Mouse (Mus musculus): Measurements from ENCODE around the gene Rbm33. TPM values are rescaled to one million over a fixed set of nuclear protein-coding genes. Genes with fewer than 3 reads are reported as not detected.
A peak's percentile ranks its signal among the peaks of the same experiment; 100 is the strongest.

Rbm33 gene
- polyA plus RNA-seq, 1 experiment: 2.7 TPM

GRCm38 (mm10) chr5:28318671-28319070, 1.8 kb downstream of the Rbm33 start:
- Histone ChIP-seq H3K9me3 (ENCODE audit: control insufficient read depth, low read length) (no peaks in the 10 kb centered on the region), H3K4me1 (ENCODE audit: control insufficient read depth) (peaks cover 39% of the 10 kb centered on the region), H3K27me3 (ENCODE audit: control insufficient read depth) (no peaks in the 10 kb centered on the region), H3K36me3 (ENCODE audit: control insufficient read depth) (peaks cover 37% of the 10 kb centered on the region), H3K4me3 (replicated peaks) (peak overlapping the region; percentile 97)
- no peak for TF ChIP-seq TAL1 (IDR thresholded peaks at IDR 0.05; ENCODE audit: low read length)
- TF ChIP-seq GATA1 (IDR thresholded peaks at IDR 0.05; ENCODE audit: low read length): no peak

DNA sequence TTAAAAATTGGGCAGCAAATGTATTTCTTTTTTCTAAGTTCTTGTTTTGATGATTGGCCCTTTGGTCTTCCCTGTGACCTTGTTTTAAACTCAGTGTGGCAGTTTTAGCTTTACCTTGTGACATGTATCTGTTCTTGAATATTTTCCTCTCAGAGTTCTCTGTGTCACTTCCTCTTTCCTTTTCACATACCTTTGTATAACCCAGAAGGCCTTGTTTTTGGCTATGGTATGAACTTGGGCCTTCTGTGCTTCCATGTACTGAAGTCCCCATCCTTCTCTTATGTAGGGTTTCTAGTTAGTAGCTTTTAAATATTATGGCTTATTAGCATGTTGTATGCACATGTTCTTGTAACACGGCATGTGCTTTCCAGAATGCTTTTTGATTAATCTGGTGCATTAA, 4.8 kb downstream of the Rbm33 start:
- H3K9me3 ChIP-seq (ENCODE audit: control insufficient read depth, low read length): no peaks in the 10 kb centered on the region
- H3K36me3 ChIP-seq (ENCODE audit: control insufficient read depth): peaks cover 49% of the 10 kb centered on the region
- TF ChIP-seq GATA1 (IDR thresholded peaks at IDR 0.05; ENCODE audit: low read length): no peak
- no peak for TF ChIP-seq TAL1 (IDR thresholded peaks at IDR 0.05; ENCODE audit: low read length)
- H3K4me3 ChIP-seq (replicated peaks): no peak overlapping the region
- H3K4me1 ChIP-seq (ENCODE audit: control insufficient read depth): peaks cover 41% of the 10 kb centered on the region
- no peaks in the 10 kb centered on the region for H3K27me3 ChIP-seq (ENCODE audit: control insufficient read depth)

DNA sequence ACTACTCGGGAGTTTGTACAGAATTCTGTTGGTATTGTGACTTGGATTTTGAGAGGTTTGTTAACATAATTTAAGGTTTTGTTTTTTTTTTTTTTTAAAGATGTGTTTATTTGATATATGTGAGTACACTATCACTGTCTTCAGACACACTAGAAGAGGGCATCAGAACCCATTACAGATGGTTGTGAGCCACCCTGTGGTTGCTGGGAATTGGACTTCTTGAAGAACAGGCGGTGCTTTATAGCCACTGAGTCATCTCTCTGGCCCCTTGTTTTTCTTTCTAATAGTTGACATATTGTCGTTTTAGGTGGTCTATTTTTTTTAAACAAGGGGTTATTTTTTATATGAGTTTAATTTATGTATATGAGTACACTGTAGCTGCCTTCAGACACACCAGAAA, 5.3 kb downstream of the Rbm33 start:
- Histone ChIP-seq H3K4me3 (replicated peaks) (no peak overlapping the region), H3K27me3 (ENCODE audit: control insufficient read depth) (no peaks in the 10 kb centered on the region), H3K9me3 (ENCODE audit: control insufficient read depth, low read length) (no peaks in the 10 kb centered on the region), H3K4me1 (ENCODE audit: control insufficient read depth) (peaks cover 41% of the 10 kb centered on the region), H3K36me3 (ENCODE audit: control insufficient read depth) (peaks cover 49% of the 10 kb centered on the region)
- TF ChIP-seq GATA1 (IDR thresholded peaks at IDR 0.05; ENCODE audit: low read length) (no peak), TAL1 (IDR thresholded peaks at IDR 0.05; ENCODE audit: low read length) (no peak)

- TF ChIP-seq TAL1 (IDR thresholded peaks at IDR 0.05; ENCODE audit: low read length) (no peak), GATA1 (IDR thresholded peaks at IDR 0.05; ENCODE audit: low read length) (no peak)
- H3K4me1 ChIP-seq (ENCODE audit: control insufficient read depth): peaks cover 35% of the 10 kb centered on the region
- no peak overlapping the region for H3K4me3 ChIP-seq (replicated peaks)
- no peaks in the 10 kb centered on the region for H3K9me3 ChIP-seq (ENCODE audit: control insufficient read depth, low read length)
- H3K36me3 ChIP-seq (ENCODE audit: control insufficient read depth): peaks cover 48% of the 10 kb centered on the region
- no peaks in the 10 kb centered on the region for H3K27me3 ChIP-seq (ENCODE audit: control insufficient read depth)
Observed at GRCm38 (mm10) chr5:28323822-28324221, 6.9 kb downstream of the Rbm33 start.

GRCm38 (mm10) chr5:28324457-28324856, 7.5 kb downstream of the Rbm33 start:
- H3K4me1 ChIP-seq (ENCODE audit: control insufficient read depth): peaks cover 30% of the 10 kb centered on the region
- no peaks in the 10 kb centered on the region for H3K27me3 ChIP-seq (ENCODE audit: control insufficient read depth)
- H3K9me3 ChIP-seq (ENCODE audit: control insufficient read depth, low read length): no peaks in the 10 kb centered on the region
- no peak for TF ChIP-seq TAL1 (IDR thresholded peaks at IDR 0.05; ENCODE audit: low read length)
- TF ChIP-seq GATA1 (IDR thresholded peaks at IDR 0.05; ENCODE audit: low read length): no peak
- H3K36me3 ChIP-seq (ENCODE audit: control insufficient read depth): peaks cover 47% of the 10 kb centered on the region
- H3K4me3 ChIP-seq (replicated peaks): no peak overlapping the region

- Histone ChIP-seq H3K36me3 (ENCODE audit: control insufficient read depth) (peaks cover 62% of the 10 kb centered on the region), H3K27me3 (ENCODE audit: control insufficient read depth) (no peaks in the 10 kb centered on the region), H3K9me3 (ENCODE audit: control insufficient read depth, low read length) (no peaks in the 10 kb centered on the region), H3K4me1 (ENCODE audit: control insufficient read depth) (peaks cover 11% of the 10 kb centered on the region), H3K4me3 (replicated peaks) (no peak overlapping the region)
- TF ChIP-seq GATA1 (IDR thresholded peaks at IDR 0.05; ENCODE audit: low read length): no peak
- no peak for TF ChIP-seq TAL1 (IDR thresholded peaks at IDR 0.05; ENCODE audit: low read length)
Observed at GRCm38 (mm10) chr5:28329024-28329806, 12.3 kb downstream of the Rbm33 start.

GRCm38 (mm10) chr5:28333731-28334130, 16.8 kb downstream of the Rbm33 start:
- H3K36me3 ChIP-seq (ENCODE audit: control insufficient read depth): peaks cover 90% of the 10 kb centered on the region
- TF ChIP-seq TAL1 (IDR thresholded peaks at IDR 0.05; ENCODE audit: low read length) (no peak), GATA1 (IDR thresholded peaks at IDR 0.05; ENCODE audit: low read length) (no peak)
- H3K4me1 ChIP-seq (ENCODE audit: control insufficient read depth): no peaks in the 10 kb centered on the region; the same call in 1 of the 2 replicates
- no peaks in the 10 kb centered on the region for H3K9me3 ChIP-seq (ENCODE audit: control insufficient read depth, low read length)
- H3K27me3 ChIP-seq (ENCODE audit: control insufficient read depth): no peaks in the 10 kb centered on the region
- H3K4me3 ChIP-seq (replicated peaks): no peak overlapping the region

GRCm38 (mm10) chr5:28351857-28352513, 35.1 kb downstream of the Rbm33 start:
- peaks cover 74% of the 10 kb centered on the region for H3K36me3 ChIP-seq (ENCODE audit: control insufficient read depth)
- H3K4me3 ChIP-seq (replicated peaks): no peak overlapping the region
- no peaks in the 10 kb centered on the region for H3K27me3 ChIP-seq (ENCODE audit: control insufficient read depth)
- H3K9me3 ChIP-seq (ENCODE audit: control insufficient read depth, low read length): no peaks in the 10 kb centered on the region
- H3K4me1 ChIP-seq (ENCODE audit: control insufficient read depth): no peaks in the 10 kb centered on the region
- TF ChIP-seq GATA1 (IDR thresholded peaks at IDR 0.05; ENCODE audit: low read length) (no peak), TAL1 (IDR thresholded peaks at IDR 0.05; ENCODE audit: low read length) (no peak)

GRCm38 (mm10) chr5:28355614-28356013, 38.7 kb downstream of the Rbm33 start:
- Histone ChIP-seq H3K27me3 (ENCODE audit: control insufficient read depth) (no peaks in the 10 kb centered on the region), H3K9me3 (ENCODE audit: control insufficient read depth, low read length) (no peaks in the 10 kb centered on the region), H3K4me1 (ENCODE audit: control insufficient read depth) (no peaks in the 10 kb centered on the region), H3K36me3 (ENCODE audit: control insufficient read depth) (peaks cover 89% of the 10 kb centered on the region), H3K4me3 (replicated peaks) (no peak overlapping the region)
- TF ChIP-seq TAL1 (IDR thresholded peaks at IDR 0.05; ENCODE audit: low read length): no peak
- no peak for TF ChIP-seq GATA1 (IDR thresholded peaks at IDR 0.05; ENCODE audit: low read length)
